Mouse (Mus musculus) induced T-regulatory cell, adult 2 months (primary cell): ENCODE results near the gene Gm14862.

Experiments
- DNase-seq: peaks from one replicate; pipeline ENCODE4 v3.0.0-alpha.2; 2012; ENCODE audit warnings: low read depth

Gene Gm14862

DNA sequence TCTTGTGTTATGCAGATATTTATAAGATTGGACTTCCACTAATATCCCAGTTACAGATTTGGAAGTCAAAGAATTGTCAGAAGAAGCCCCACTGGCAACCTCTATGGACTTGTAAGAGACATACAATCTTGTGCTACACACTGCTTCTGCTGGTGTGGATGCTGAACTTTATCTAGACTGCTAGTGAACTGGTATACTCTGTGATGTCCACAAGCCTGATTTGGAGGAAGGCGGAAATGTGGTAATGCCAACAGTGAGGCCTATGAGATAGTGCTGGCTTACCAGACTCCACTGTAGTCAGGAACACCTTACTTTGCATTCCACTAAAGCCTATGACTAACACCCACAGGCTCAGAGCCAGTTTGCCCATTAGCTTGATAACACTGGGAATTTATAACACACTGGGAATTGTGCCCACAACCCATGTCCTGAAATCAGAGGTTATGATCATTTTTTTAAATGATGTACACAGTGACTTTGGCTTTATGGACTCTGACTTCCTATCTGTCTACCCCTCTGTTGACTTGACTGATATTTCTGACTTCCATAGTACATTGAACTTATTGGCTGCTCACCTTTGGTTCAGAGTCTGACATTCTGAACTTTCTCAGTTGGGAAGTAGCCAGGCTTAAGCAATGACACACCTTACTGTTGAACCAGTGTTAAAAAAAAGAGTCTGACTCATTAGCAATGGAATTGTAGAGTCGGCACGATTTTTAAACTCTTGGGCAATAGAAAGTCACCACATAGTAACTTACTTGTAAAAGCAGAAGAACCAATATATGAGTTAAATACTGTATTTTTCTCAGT is 34.1 kb downstream of the Gm14862 start:
- no peak for DNase-seq

DNA sequence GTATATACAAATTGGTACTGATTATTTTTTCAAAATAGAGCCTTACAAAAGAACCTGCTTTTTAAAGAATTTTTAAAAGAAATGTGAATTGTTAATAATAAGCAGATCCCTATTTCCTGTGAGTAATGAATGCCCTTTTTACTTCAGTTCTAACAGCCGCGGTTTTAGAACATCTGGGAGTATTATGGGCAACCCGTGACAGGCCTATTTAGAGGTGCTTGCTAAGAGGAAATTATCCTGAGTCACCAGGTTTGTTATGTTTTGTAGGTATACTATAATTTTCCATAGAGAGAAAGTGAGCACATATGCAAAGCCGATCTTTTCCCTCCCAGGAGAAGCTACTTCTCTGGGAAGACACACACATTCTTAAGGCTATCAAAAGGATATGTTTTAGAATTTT is 35.0 kb downstream of the Gm14862 start:
- no peak for DNase-seq

DNA sequence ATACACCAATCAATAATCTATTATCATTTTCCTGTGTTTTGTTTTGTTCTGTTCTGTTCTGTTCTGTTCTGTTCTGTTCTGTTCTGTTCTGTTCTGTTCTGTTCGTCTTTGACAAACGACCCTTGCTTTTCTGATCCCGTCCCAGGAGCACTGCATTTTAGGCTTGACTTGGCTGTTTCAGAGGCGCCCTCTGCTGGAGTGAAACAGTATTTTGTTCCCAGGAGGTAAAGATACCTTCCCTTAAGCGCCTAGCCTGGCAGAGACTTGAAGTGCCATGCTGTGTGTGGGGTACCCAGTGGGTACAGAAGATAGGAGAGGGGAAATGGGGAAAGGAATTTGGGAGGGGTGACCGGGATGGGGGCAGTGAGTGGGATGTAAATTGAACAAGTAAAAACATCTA is 35.5 kb downstream of the Gm14862 start:
- peak; percentile 74 for DNase-seq

DNA sequence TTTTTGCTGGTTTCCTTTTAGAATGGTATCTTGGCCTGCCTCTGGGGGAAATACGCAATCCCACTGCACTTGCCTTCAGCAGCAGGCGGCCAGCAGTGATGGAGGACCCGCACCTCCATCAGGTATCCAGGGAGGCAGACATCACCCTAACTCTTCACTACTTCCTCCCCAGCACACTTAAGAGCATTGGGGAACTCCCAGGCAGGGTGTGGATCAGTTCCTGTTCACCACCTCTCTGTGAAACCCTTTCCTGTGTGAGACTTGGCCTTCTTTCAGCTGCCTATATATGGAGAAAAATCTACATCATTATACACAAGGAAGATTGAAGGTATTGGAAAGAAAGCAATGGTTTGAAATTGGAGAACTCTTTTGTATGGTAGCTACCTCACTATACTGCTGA is 37.1 kb downstream of the Gm14862 start:
- peak; percentile 51 for DNase-seq

DNA sequence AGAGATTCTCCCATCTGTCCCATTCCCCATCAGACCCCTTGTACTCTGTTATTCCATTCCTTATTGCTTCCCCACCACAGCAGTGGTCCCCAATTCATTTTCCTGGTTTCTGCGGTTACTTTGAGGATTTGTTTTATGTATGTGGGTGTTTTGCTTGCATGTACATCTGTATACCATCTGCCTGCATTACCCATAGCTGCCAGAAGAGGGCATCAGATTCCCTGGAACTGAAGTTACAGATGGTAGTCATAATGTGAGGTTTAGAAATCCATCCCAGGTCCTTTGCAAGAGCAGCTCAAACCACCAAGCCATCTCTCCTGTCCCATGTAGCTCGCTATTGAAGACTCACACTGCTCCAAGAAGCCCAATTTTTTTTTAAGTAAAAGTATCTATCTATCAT is 40.5 kb downstream of the Gm14862 start:
- DNase-seq: peak; percentile 58

DNA sequence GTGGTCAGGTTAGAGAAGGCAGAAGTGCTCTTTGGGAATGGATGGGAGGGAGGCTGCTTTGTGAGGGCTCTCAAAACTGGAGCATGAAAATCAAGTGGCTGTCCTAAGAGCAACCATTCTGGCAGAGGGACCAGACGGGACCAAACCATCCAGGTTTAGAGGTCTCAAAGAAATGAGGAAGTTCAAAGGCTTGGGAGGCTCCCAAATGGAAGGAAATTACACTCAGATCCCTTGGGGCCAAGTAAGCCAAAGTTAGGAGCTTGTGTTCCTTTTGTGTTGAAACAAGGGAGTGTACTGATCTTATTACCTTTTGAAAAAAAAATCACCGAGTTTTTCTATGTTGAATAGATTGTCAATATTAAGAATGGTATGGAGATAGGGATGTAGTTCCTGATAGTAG is 51.6 kb downstream of the Gm14862 start:
- DNase-seq: no peak

DNA sequence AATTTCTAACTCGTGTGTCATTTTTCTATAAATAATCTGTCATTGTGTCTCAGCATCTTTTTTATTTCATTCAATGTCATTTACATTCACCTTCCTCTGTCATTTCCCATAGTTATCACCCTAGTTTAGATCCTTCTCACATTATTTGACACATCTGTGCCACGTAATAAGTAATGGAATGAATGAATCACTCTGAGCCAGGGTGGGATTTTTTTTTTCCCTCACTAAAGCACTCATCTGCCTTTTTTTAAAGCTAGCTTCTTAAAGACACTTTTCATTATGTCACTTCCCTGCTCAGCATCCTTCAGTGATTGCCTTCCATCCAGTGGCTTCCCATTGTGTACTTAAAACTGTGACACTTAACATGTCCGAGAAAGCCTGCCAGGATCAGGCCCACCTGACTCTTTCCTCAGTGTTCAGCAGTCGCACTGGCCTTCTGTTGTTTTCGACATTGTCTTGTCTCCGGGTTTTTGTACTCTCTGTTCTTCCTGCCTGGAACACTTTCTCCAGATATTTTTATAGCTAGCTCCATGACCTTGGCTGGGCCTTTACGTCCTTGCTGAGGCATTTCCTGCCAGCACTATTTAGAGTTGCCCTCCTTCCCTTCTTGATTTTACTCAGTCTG is 53.8 kb downstream of the Gm14862 start:
- no peak for DNase-seq

DNA sequence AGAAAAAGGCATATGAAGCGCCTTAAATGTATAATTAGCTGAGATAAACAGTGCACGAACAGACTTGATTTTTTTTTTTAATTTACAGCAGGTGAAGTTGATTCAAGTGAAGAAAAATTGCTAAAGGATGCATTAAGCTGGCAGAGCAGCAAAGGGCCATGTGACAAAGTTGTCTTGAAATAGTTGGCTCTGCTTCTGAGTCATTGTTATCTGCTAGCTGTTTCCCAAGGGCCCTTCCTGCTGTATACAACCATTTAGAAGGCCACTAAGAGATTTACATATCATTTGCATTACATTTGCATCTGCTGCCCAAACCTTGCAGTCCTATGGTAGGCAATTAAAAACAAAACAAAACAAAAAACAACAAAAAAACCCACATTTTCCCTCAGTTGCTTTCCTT is 54.7 kb downstream of the Gm14862 start:
- DNase-seq: peak; percentile 15
